Mouse (Mus musculus): ENCODE data around the gene Zfp609.
"Not testable (repeated sequence)": the region's sequence is repeated elsewhere in the genome, so short reads cannot be mapped to it uniquely, and the experiment has no call there.

Zfp609 gene

DNA sequence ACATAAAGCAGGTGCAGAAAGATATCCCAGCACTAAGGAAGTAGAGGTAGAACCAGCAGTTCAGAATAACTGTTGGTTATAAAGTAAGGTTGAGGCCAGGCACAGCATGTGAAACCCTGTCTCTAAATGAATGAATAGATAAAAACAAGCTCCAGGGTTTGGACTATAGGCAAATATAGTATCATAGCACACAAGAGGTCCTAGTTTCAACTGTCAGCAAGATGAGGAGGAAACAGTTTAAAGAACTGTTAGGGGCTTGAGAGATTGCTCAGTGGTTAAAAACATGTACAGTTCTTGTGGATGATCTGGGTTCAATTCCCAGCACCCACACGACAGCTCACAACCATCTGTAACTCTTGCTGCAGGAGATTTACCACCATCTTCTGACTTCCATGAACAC is 15.6 kb downstream of the Zfp609 start:
- no peak for DNase-seq

DNA sequence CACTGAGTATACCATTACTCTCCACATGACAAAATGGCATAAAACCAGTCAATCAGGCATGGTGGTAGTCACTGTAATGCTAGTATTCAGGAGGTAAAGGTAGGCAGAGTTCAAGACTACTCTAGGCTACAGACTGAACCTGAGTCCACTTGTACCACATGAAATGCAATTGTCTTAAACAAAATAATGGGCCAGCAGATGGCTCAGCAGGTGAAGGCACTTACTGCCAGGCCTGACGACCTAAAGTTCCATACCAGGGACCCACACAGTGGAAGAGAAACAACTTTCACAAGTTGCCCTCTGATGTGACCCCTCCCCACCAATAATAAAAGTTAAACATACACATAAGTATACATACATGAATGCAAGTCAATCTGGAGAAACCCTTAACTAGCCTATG is 19.5 kb downstream of the Zfp609 start:
- DNase-seq = no peak

DNA sequence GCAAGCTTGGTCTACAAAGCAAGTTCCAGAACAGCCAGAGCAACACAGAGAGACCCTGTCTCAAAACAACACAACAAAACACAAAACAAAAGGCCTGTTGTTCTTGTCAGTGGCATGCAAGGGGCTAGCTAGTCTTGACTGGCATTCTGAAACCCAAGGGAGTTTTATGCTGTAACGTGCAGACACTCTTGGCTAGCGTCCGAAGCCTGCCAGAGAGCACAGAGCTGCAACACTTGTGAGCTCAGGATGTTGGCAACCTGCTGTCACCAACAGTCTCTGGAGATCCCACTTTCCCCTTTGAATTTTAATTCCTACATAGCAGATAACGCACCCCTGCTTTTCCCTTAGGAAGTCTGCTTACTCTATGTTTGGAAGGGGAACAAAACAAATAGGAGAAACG is 20.1 kb downstream of the Zfp609 start:
- no peak for DNase-seq

DNA sequence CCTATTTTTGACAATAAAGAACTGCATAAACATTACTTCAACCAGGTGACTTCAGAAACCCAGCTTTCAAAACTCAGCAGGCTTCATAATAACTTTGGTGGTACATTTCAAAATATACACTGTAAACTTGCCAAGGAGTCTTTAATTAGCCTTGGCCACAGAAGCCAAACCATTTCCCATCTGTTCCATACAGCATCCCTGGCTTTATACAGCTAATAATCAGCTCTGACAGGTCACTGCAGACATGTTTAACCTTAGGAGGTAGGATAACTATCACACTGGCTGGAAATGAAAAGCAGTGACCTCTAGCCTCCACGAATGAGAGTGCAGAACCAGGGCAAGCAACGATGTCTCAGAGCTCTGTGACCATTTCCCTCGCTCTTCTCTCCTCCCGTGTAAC is 27.6 kb downstream of the Zfp609 start:
- no peak for DNase-seq

DNA sequence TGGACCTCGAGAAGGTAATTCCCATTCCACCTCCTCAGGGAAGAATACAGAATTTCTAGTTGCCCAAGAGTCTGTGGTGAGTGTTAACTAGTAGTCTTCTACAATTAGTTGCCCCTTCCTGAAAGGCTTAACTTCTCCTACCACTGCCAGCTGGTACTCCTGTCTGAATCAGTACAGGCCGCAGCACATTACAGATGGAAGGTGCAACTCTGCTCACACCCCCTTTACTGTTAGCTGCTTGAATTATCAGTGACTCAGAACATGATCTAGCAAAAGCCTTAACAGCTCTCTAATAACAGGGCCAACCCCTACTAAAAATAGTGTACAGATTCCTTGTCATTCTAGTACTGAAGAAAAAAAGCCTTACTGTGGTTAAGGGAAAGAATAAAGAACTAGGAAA is 31.7 kb downstream of the Zfp609 start:
- DNase-seq = no peak

DNA sequence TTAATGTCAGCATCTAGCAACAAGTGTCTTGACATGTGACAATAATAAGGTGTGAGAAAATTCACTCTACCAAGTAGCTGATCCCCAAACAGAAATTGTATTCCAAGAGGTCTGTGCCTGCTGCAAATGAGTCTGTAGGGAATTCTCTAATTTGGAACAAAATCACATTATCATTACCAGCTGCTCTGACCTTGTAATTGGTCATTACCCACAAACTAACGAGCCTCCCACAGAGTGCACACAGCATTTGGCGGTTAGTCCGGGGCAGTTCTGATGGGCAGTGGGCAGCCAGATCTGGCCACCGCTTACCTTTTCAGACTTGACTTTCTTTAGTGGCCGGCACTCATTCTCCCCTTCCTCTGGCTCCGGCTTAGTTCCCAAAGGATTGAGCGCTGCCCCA is 33.1 kb downstream of the Zfp609 start:
- DNase-seq = no peak

DNA sequence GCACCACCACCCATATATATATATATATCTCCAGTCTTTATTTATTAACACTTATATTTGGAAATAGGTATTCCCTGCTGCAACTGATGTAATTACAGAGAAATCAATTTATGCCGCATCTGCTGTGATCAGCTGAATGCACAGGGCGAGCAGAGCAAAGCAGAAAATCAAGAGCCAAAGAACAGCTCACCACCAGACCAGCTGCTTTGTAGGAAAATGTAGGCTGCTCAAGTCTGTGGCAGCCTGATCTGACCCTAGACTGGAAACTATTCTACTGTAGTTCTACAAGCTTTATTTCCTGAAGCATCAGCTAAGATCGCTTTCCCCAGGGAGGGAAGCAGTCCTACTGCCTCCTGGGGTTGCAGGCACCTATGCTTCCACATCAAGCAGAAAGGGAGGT is 33.9 kb downstream of the Zfp609 start:
- DNase-seq = no peak

DNA sequence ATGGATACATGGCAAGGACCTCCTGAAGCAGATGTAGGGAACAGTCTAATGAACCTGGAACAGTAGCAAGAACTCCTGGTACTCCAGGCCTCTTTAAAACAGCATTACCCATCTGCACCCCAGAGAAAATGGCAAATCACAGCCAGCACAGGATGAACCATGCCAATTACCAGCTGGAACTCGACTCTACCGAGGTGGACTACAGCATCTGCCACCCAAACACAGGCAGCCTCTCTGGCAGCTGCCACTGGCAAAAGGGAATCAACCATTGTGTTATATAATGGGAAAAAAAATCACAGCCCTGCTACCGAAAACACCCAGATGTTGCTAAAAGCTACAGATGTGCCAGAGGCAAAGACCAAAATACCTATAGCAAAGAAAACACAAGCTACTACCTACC is 34.3 kb downstream of the Zfp609 start:
- DNase-seq = no peak

DNA sequence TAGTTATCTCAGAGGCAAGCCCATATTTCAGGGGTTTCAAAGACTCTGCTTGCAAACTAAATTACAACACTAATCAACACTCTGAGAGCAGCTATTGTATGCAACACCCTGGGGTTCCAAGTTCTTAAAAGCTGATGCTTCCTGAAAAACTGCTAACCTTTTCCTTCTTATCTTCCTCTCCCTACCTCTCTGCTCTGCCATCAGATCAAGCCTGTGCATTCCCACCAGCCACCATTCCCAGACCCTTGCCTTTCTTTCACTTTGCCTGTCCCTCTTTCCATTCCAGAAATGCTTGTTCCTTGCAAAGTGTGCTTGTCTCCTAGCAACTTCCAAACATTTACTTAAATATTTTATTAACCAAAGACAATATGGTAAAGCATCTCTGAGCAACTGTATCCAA is 35.5 kb downstream of the Zfp609 start:
- DNase-seq = no peak

DNA sequence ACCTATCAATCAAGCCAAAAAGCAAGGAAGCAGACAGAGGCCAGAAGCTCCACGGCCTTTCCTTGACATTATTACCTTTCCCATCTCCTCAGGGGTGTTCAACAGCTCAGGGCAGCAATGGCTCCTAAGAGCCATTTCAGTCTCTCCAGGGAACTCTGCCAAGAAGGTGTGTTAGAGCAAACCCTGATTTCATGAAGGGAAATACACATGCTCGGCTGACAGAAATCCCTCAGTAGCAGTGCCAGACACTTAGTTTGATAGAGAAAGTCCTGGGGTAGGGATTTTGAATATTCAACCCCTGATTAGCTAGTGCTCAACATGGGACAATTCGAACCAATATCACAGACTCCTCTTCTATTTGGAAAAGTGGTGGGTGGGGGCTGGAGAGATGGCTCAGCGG is 36.3 kb downstream of the Zfp609 start:
- no peak for DNase-seq

DNA sequence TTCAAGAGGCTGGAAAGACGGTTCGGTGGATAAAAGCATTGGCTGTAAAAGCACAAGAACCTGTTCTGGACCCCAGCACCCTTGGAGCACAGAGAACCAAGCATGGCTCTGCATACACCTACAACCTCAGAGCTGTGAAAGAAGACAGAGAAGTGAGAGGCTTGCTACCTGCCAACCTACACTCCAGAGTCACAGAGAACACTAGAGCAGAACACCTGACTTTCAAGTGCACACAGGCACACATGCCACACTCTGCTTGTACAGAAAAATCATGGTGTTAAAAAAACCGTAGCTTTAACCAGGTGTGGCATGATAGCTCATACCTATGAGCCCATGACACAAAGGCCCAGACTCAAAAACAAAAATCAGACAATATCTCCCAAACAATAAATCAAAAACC is 37.6 kb downstream of the Zfp609 start:
- no peak for DNase-seq

DNA sequence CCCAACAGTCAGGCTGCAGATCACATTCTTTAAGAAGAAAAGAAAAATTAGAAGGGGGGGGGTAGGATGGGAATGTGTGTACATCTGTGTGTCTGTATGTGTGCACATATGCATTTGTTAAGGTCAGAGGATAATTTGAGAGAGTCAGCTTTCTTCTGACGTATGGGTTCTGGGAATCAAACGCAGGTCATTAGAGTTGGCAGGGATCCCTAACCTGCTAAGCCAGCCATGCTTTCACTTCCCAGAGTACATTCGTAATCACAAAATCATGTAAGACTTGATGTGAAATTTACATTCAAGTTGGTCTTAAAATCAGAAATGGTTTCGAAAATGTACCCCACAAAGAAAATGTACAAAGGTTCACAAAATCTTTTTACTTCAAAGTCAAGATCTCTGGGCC is 38.8 kb downstream of the Zfp609 start:
- no peak for DNase-seq

DNA sequence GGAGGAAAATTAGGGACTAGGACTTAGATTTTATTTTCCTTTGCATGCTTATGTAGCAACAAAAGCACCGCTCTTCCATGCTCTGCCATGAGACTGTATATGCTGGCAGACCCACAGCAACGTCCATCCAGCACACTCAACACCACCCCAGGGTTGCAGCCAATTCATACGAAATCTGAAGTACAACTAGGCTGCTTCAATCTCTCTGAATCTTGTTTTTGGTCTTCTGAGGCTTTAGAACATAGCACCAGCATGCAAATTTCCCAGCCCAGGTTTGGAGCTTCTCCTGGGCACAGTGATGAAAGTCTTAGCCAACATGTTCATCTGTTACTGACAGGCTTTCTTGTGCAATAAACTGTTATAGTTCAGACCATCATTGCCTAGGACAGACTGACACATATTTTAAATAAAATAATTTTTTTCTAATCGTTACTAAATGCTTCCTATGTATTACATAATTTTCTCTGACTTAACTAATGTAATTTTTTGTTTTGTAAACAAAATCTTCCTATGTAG is 39.5 kb downstream of the Zfp609 start:
- no peak for DNase-seq

DNA sequence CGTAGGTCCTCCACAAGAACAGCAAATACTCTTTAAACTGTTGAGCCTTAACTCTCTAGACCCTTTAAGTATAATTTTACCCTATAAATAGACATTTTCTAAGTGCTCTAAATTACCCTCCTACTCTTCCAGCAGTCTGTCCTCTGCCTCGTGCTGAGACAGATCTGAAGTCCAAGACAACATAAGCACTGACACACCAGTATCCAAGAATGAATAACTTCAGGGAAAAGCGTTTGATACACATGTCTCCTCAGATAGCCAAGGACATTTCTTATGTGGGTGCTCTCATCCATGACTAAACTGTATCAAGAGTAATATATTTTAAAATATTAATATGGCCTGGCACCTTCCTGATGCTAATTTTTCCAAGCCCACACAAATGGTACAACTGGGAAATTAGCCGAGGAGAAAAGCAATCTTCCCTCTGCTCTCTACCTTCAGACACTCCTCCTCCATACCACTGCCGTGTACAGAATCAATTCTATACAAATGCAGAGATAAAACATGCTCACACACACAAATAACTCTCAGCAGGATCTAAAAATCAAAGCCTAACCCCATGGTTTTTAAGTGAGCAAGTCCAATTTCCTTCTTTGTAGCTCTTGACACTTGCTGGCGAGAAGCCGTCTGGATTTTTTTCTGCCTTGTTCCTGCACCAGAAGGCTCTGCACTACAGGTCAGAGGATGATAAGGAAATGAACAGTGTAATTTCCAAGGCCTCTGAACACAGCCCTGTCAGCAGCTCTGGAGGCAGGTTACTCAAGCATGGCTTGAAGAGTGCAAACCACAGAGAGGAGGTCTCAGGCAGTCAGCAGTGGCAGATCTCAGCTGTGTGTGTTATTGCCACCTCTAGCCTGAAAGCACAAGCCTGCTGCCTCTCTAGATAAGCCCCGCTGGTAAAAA is 40.2 kb downstream of the Zfp609 start:
- peak; percentile 52 to 69 for DNase-seq

DNA sequence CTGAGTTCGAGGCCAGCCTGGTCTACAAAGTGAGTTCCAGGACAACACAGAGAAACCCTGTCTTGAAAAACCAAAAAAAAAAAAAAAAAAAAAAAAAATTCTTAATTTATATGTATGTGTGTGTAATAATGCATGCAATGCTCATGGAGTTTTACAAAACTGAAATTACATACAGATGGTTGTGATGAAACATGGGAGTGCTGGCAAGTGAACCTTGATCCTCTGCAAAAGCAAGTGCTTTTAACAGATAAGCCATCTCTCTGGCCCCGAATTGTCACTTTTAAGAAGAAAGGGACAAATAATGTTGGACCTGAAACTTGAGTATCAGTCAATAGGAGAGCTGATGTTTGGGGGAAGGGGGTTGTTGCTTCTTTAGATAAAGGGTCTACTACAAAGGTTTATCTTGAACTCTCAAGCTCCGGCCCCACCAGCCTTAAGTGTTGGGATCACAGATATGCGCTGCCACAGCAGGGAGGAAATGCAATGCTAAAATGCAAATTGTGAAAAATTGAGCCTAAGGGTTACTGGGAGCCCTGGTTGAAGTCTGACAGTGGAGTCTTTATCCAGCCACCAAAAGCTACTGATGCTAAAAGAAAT is 41.5 kb downstream of the Zfp609 start:
- no peak for DNase-seq

DNA sequence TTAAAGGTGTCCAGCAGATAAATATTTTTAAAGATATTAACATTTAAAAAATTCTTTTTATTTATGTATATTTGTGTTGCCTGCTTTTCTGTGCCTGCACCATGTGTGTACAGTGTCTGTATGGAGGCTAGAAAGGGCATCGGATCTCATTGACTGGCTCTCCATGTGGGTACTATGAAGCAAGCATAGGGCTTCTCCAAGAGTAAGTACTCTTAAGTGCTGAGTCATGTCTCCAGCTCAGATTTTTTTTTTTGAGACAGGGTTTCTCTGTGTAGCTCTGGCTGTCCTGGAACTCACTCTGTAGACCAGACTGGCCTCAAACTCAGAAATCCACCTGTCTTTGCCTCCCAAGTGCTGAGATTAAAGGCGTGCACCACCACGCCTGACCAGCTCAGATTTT is 47.7 kb downstream of the Zfp609 start:
- DNase-seq = not testable (repeated sequence)

DNA sequence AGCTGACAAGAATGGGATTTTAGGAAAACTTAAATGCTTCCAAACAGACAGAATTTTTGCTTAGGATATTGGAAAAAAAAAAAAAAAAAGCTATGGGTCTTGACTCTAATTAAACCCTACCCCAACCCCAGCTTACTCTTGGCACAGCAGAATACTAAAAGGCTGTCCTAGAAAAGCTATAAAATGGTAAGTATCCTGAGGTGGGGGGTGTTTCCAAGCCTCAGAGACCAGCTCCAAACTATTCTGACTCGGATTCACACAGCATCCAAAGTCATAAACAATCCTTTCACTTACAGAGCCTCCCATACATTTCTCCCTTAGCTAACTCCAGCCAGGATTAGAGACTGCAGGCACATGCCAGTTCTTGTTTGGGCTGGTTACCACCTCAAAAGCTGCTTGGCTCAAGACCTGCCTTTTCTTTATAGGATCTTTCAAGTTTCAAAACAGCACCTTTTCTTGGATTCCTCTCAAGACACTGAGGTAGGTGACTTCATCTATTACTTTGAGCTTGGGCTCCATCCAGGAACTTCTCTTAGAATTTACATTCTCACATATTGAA is 50.4 kb downstream of the Zfp609 start:
- no peak for DNase-seq

DNA sequence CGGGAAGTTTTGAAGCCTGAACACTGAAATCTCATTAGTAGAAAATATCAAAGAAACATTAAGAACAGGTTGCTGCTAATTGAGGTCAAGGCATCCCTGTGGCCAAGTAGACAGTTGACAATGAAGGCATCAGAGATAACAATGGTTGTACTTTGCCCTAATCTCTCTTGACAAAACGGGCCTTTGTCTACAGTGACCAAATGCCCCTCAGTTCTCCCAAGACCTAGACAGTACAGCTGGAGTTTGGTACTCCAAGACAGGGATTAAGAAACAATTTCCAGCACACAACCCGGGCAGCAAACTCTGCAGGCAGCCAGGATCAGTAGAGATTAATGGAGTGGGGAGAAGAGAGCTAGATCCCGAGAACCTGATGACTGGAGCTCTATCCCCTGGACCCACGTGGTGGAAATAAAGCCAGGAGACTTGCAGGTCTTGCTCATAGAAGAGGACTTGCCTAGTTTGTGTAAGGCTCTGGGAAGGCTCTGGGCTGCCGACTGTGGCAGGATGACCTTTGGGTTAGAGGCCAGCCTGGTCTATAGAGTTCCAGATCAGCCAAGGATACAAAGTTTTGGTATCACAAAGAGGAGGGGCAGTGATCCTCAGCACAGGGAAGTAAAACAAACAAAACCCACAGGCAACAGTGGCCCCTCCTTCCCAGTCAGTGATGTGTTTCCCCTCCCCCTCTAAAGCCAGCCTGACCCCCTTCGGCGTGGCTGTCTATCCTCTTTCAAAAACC is 51.1 kb downstream of the Zfp609 start:
- DNase-seq = no peak

DNA sequence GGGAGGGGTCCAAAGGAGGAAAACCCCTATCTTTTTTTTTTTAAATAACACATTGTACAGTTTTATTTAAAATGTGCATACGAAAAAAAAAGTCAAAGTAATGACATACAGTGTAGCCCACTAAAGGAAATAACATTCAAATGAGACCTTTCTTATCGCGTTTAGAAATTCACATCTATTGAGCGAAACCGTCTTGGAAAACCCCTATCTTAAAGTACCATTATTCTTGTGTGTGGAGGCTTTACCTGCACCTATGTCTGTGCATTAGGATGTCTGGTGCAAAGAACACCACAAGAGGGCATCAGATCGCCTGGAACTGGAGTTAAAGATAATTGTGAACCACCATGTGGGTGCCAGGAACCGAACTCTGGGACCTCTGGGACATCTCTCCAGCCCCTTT is 53.6 kb downstream of the Zfp609 start:
- no peak for DNase-seq

DNA sequence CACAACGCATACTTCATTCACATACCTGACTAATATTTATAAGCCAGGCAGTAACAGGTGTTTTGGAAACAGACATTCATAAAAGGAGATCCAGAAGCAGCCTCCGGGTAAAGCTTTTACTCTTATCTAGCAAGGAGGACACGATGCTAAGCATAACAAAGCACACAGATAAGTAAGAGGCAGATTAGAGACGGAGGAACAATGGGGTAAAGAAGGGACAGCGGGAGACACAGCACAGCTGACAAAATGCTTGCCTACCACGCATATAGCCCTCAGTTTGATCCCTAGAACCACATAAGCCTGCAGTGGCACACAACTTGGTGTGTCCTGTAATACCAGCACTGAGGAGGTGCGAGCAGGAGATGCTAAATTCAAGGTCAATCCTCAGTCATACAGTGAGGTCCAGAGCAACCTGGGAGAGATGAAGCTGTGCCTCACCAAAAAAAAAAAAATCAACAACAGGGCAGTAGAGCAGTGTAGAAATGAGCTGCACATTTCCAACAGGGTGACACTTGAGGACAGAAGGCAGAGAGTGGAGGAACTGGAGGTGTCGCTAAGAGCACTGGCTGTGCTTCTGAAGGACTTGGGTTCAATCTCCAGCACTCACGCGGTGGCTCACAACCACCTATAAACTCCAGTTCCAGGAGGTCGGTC is 56.2 kb downstream of the Zfp609 start:
- DNase-seq = no peak

DNA sequence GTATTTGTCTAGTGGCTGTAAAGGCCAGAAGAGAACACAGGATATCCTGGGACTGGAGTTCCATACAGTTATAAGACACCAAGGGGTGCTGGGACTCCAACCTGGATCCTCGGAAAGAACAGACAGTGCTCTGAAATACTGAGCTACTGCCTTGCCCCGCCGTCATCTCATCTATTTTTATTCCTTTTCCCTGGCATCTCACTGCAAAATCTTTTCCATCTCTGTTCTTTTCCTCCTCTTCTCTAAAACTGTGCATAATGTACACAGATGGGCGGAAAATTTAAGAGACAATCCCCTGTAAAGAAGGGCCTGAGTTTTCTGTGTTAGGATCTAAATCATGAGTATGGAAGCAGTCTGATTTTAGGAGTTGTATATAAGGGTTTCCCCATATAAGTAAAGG is 64.6 kb downstream of the Zfp609 start:
- no peak for DNase-seq

DNA sequence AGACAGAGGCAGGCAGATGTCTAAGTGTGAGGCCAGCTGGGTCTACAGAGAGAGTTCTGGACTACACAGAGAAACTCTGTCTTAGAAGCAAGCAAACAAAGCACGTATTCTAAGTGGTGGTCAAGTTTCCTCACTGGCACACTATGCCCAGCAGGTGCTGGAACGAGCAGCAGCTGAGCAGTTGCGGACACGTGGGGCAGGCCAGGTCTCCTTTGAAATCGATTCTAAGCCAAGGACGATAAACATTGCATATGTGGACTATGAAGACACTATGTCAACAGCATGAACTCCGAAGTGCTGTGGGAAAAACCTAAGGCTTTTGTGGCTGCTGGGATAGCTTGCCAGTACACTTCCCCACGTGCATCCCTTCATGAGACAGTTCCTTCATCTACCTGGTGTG is 67.4 kb downstream of the Zfp609 start:
- no peak for DNase-seq

DNA sequence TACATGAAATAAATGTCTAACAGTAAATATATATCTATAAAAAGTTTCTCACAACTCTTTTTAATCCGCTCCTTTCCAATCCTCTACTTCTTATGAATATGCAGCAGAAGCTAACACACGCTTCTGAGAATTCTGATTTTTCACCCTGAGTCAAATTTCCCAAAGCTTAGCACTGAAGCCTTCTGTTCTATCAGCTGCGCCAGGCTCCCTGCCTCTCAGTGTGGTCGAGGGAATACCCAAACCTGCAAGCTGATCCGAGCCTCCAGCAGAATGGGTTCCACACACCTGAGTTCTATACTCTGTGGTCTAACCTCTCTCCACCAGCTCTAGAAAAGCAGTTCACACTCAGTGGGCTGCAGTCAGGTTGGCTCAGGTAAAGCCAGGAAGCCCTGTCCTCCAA is 68.1 kb downstream of the Zfp609 start:
- DNase-seq = no peak
